Mouse (Mus musculus): ENCODE measurements at regions not wholly inside any gene's neighbourhood (a gene's known extent, or its start where the extent isn't known, plus 50 kb on each side); places are given as distances from the start of the nearest gene placed in this dataset.

- TF ChIP-seq CTCF (IDR thresholded peaks at IDR 0.05), result no peak
- no peak for TF ChIP-seq EP300 (IDR thresholded peaks at IDR 0.05)
Observed at GRCm38 (mm10) chr1:154101433-154101832, 99.6 kb upstream of the Zfp648 start.

All from lung, postnatal 0 days (tissue).